Mouse (Mus musculus) lung, adult 2 months (tissue): ENCODE data around the gene Gpnmb.

Experiments used
- CTCF ChIP-seq: fragments of 200-500 bp; IDR thresholded peaks from 2 replicates; pipeline ENCODE4 v1.5.1; 2011; ENCODE audit warnings: mild to moderate bottlenecking, low read length, control low read depth; ENCODE audit not compliant: insufficient read depth
- POLR2A ChIP-seq: fragments of 200-500 bp; IDR thresholded peaks from 2 replicates; pipeline ENCODE4 v1.6.1; 2011; ENCODE audit warnings: low read depth, mild to moderate bottlenecking, control low read depth, low read length, borderline replicate concordance; ENCODE audit errors: extremely low read depth

DNA sequence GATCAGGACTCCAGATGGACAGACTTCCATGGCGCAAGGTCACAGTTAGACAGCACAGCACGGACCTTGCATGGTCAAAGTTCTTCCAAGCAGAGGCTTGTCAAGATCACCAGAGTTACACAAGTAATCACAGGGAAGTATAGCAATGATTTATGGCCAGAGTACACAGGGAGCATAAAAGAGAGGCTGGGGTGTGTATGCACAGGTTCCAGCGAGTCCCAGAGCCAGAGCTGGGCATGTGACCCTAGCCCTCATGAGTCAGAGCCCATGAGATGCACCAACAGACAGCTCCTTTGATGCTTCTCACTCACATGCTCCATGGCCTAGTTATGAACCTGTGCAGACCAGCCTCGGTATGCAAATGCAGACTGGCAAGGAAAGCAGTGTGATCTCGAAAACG, 8.3 kb upstream of the Gpnmb start:
- no peak for TF ChIP-seq POLR2A
- TF ChIP-seq CTCF = no peak
